Mouse (Mus musculus): ENCODE measurements around the gene Lifr. TPM values are rescaled to one million over a fixed set of nuclear protein-coding genes. Genes with fewer than 3 reads are reported as not detected.

Lifr gene
- polyA plus RNA-seq, 1 experiment, result 39.2 TPM

GRCm38 (mm10) chr15:7144942-7145341 is 54.5 kb downstream of the Lifr start:
- no peak overlapping the region for H3K27ac ChIP-seq (ENCODE audit: control insufficient read depth, insufficient read depth, low read length)
- no peaks in the 10 kb centered on the region for H3K36me3 ChIP-seq (ENCODE audit: control insufficient read depth, insufficient read depth, low read length)
- no peak for DNase-seq
- H3K27me3 ChIP-seq (ENCODE audit: control insufficient read depth, insufficient read depth, low read length), result no peaks in the 10 kb centered on the region
- 81% methylated on average over 9 of the region's 9 CpGs for WGBS
- no peak for TF ChIP-seq POLR2A (IDR thresholded peaks at IDR 0.05; ENCODE audit: control insufficient read depth, extremely low read depth, insufficient read depth, low read length, poor library complexity)
- no peak overlapping the region for H3K4me3 ChIP-seq (ENCODE audit: control insufficient read depth, insufficient read depth, low read length)
- no peaks in the 10 kb centered on the region for H3K4me1 ChIP-seq (replicated peaks; ENCODE audit: control insufficient read depth, insufficient read depth, low read length)

GRCm38 (mm10) chr15:7145555-7145954 is 55.1 kb downstream of the Lifr start:
- no peak for TF ChIP-seq POLR2A (IDR thresholded peaks at IDR 0.05; ENCODE audit: control insufficient read depth, extremely low read depth, insufficient read depth, low read length, poor library complexity)
- TF ChIP-seq CTCF (IDR thresholded peaks at IDR 0.05; ENCODE audit: borderline replicate concordance, control insufficient read depth, extremely low read depth, insufficient read depth, low read length, poor library complexity), result no peak
- H3K27ac ChIP-seq (ENCODE audit: control insufficient read depth, insufficient read depth, low read length), result no peak overlapping the region
- WGBS, result 84% methylated on average over 5 of the region's 5 CpGs
- no peaks in the 10 kb centered on the region for H3K4me1 ChIP-seq (replicated peaks; ENCODE audit: control insufficient read depth, insufficient read depth, low read length)
- H3K4me3 ChIP-seq (ENCODE audit: control insufficient read depth, insufficient read depth, low read length), result no peak overlapping the region
- no peak for DNase-seq
- no peaks in the 10 kb centered on the region for H3K27me3 ChIP-seq (ENCODE audit: control insufficient read depth, insufficient read depth, low read length)
- no peaks in the 10 kb centered on the region for H3K36me3 ChIP-seq (ENCODE audit: control insufficient read depth, insufficient read depth, low read length)

- no peaks in the 10 kb centered on the region for H3K4me1 ChIP-seq (replicated peaks; ENCODE audit: control insufficient read depth, insufficient read depth, low read length)
- H3K36me3 ChIP-seq (ENCODE audit: control insufficient read depth, insufficient read depth, low read length), result no peaks in the 10 kb centered on the region
- no peak for DNase-seq
- no peak overlapping the region for H3K27ac ChIP-seq (ENCODE audit: control insufficient read depth, insufficient read depth, low read length)
- no peak overlapping the region for H3K4me3 ChIP-seq (ENCODE audit: control insufficient read depth, insufficient read depth, low read length)
- H3K27me3 ChIP-seq (ENCODE audit: control insufficient read depth, insufficient read depth, low read length), result no peaks in the 10 kb centered on the region
- TF ChIP-seq CTCF (IDR thresholded peaks at IDR 0.05; ENCODE audit: borderline replicate concordance, control insufficient read depth, extremely low read depth, insufficient read depth, low read length, poor library complexity), result no peak
- TF ChIP-seq POLR2A (IDR thresholded peaks at IDR 0.05; ENCODE audit: control insufficient read depth, extremely low read depth, insufficient read depth, low read length, poor library complexity), result no peak
- WGBS, result 81% methylated on average over 8 of the region's 8 CpGs
Measured at GRCm38 (mm10) chr15:7146529-7146928, 56.1 kb downstream of the Lifr start.

- Histone ChIP-seq H3K4me1 (replicated peaks; ENCODE audit: control insufficient read depth, insufficient read depth, low read length) (no peaks in the 10 kb centered on the region), H3K36me3 (ENCODE audit: control insufficient read depth, insufficient read depth, low read length) (no peaks in the 10 kb centered on the region), H3K4me3 (ENCODE audit: control insufficient read depth, insufficient read depth, low read length) (no peak overlapping the region), H3K27ac (ENCODE audit: control insufficient read depth, insufficient read depth, low read length) (no peak overlapping the region), H3K27me3 (ENCODE audit: control insufficient read depth, insufficient read depth, low read length) (no peaks in the 10 kb centered on the region)
- WGBS, result 98% methylated on average over 18 of the region's 18 CpGs
- no peak for TF ChIP-seq CTCF (IDR thresholded peaks at IDR 0.05; ENCODE audit: borderline replicate concordance, control insufficient read depth, extremely low read depth, insufficient read depth, low read length, poor library complexity)
- no peak for TF ChIP-seq POLR2A (IDR thresholded peaks at IDR 0.05; ENCODE audit: control insufficient read depth, extremely low read depth, insufficient read depth, low read length, poor library complexity)
- no peak for DNase-seq
Measured at GRCm38 (mm10) chr15:7149796-7150195, 59.4 kb downstream of the Lifr start.

- no peaks in the 10 kb centered on the region for H3K27me3 ChIP-seq (ENCODE audit: control insufficient read depth, insufficient read depth, low read length)
- H3K4me3 ChIP-seq (ENCODE audit: control insufficient read depth, insufficient read depth, low read length), result no peak overlapping the region
- no peaks in the 10 kb centered on the region for H3K36me3 ChIP-seq (ENCODE audit: control insufficient read depth, insufficient read depth, low read length)
- no peaks in the 10 kb centered on the region for H3K4me1 ChIP-seq (replicated peaks; ENCODE audit: control insufficient read depth, insufficient read depth, low read length)
- DNase-seq, result no peak
- WGBS, result 95% methylated on average over 9 of the region's 9 CpGs
- TF ChIP-seq POLR2A (IDR thresholded peaks at IDR 0.05; ENCODE audit: control insufficient read depth, extremely low read depth, insufficient read depth, low read length, poor library complexity), result no peak
- no peak for TF ChIP-seq CTCF (IDR thresholded peaks at IDR 0.05; ENCODE audit: borderline replicate concordance, control insufficient read depth, extremely low read depth, insufficient read depth, low read length, poor library complexity)
- no peak overlapping the region for H3K27ac ChIP-seq (ENCODE audit: control insufficient read depth, insufficient read depth, low read length)
Measured at GRCm38 (mm10) chr15:7150591-7150990, 60.2 kb downstream of the Lifr start.

GRCm38 (mm10) chr15:7152116-7152760 is 61.8 kb downstream of the Lifr start:
- no peaks in the 10 kb centered on the region for H3K36me3 ChIP-seq (ENCODE audit: control insufficient read depth, insufficient read depth, low read length)
- DNase-seq, result no peak
- WGBS, result 81% methylated on average over 10 of the region's 10 CpGs
- H3K27ac ChIP-seq (ENCODE audit: control insufficient read depth, insufficient read depth, low read length), result no peak overlapping the region
- H3K27me3 ChIP-seq (ENCODE audit: control insufficient read depth, insufficient read depth, low read length), result no peaks in the 10 kb centered on the region
- no peak overlapping the region for H3K4me3 ChIP-seq (ENCODE audit: control insufficient read depth, insufficient read depth, low read length)
- H3K4me1 ChIP-seq (replicated peaks; ENCODE audit: control insufficient read depth, insufficient read depth, low read length), result no peaks in the 10 kb centered on the region
- TF ChIP-seq CTCF (IDR thresholded peaks at IDR 0.05; ENCODE audit: borderline replicate concordance, control insufficient read depth, extremely low read depth, insufficient read depth, low read length, poor library complexity) (no peak), POLR2A (IDR thresholded peaks at IDR 0.05; ENCODE audit: control insufficient read depth, extremely low read depth, insufficient read depth, low read length, poor library complexity) (no peak)

Measured in thymus, adult 2 months (tissue).